Mouse (Mus musculus): ENCODE data around the gene Ttc39a. TPM values are rescaled to one million over a fixed set of nuclear protein-coding genes. Genes with fewer than 3 reads are reported as not detected.
A peak's percentile ranks its signal among the peaks of the same experiment; 100 is the strongest.

Ttc39a gene
- 10.9 and 12.0 TPM in 2 replicates for polyA plus RNA-seq (2014; fragmentation: Nextera tagmentation; extraction: Ambion mirVana)

DNA sequence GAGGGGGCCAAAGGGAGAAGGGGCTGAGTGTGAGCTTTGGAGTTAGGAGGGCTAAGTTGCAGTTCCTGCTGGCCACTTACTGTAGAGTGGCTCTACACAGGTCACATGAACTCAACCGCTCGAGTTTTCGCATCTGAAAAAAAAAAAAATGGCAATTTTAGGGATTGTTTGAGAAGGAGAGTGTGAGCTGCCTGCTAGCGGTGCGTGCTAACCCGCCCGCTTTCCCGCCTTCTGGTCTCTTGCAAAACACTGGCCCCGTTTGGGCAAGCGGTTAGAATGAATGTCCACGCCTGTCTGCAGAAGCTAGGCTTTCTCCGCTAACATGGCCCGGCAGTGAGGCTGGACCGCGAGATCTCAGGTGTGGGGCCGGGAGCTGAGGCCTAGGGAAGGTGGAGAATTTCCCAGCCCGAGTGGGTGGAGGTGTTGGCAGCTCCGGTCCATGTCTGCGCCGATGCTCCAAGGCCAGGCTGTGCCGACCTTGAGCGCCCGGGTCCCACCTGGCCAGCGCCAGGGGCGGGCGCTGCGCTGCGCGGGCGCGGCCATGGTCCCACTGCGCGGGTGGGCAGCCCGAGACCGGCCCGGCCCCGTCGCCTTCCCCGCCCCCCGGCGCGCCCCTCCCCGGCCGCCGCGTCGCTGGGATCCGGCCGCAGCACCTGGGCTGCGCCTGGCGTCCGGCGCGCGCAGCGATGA lies at the start of gene Ttc39a:
Gene Ttc39a, plus strand, starts transcription at position 138 of the 690 bp plus-strand sequence.
- WGBS, result under 1% methylated on average over 50 of the region's 56 CpGs
- H3K4me1 ChIP-seq (replicated peaks; ENCODE audit: control insufficient read depth, insufficient read depth, low read length), result peaks cover 42% of the 10 kb centered on the region
- H3K27me3 ChIP-seq (replicated peaks; ENCODE audit: control insufficient read depth, insufficient read depth, low read length), result no peaks in the 10 kb centered on the region
- no peaks in the 10 kb centered on the region for H3K9me3 ChIP-seq (ENCODE audit: control insufficient read depth, low read length)
- peak within 1 kb of the TSS; percentile 71 for H3K4me3 ChIP-seq (ENCODE audit: low read depth, low read length)
- H3K9ac ChIP-seq (ENCODE audit: low read depth, low read length), result peak within 1 kb of the TSS; percentile 84
- peak within 1 kb of the TSS; percentile 99 for H3K4me2 ChIP-seq
- DNase-seq (ENCODE audit: low spot score), result peak; percentile 76
- H3K27ac ChIP-seq (ENCODE audit: low read depth, low read length), result peak within 1 kb of the TSS; percentile 87
- peak; percentile 29 for ATAC-seq (replicated peaks; ENCODE audit: low FRiP score)
- peaks cover 11% of the 10 kb centered on the region for H3K36me3 ChIP-seq (ENCODE audit: control insufficient read depth, insufficient read depth, low read length)

DNA sequence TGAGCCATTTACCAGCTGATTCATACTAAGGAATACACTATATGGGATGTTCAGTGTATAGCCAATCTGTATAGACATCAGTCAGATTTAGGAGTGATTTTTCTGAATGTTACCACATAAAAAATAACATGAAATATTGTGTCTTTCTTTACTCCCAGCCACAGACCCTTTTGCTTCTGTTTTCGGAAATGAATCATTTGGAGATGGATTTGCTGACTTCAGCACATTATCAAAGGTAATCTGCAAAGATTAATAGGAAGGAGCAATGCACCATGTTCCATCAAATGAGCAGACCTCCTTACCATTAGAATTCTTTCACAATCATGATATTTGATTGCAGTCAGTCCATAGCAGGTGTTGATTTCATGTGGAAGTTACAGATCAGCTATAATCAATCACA lies 28.3 kb upstream of the Ttc39a start:
- no peaks in the 10 kb centered on the region for H3K4me1 ChIP-seq (replicated peaks; ENCODE audit: control insufficient read depth, insufficient read depth, low read length)
- no peak for ATAC-seq (replicated peaks; ENCODE audit: low FRiP score)
- H3K36me3 ChIP-seq (ENCODE audit: control insufficient read depth, insufficient read depth, low read length), result peaks cover 2% of the 10 kb centered on the region; the same call in 1 of the 2 replicates

DNA sequence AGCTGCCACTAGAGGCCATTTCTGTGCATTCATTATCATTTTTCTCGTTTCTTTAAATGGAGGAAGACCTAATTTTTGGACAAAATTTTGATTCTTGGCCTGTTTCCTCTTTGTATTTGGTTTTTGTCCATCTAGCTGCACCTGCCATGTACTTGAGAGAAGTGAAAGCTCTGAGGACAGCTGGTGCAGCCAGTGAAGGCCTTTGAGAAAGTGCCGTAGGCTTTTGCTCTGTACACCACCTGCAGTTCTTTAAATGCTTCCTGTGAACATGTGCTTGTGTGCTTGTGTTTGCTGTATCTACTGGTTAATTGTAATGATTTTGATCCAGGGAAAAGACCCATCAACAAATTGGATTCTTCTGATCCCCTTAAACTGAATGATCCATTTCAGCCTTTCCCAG lies 24.0 kb upstream of the Ttc39a start:
- ATAC-seq (replicated peaks; ENCODE audit: low FRiP score) (no peak), DNase-seq (ENCODE audit: low spot score) (no peak)
- H3K9ac ChIP-seq (ENCODE audit: low read depth, low read length), result no peak overlapping the region
- no peaks in the 10 kb centered on the region for H3K9me3 ChIP-seq (ENCODE audit: control insufficient read depth, low read length)
- H3K27me3 ChIP-seq (replicated peaks; ENCODE audit: control insufficient read depth, insufficient read depth, low read length), result no peaks in the 10 kb centered on the region
- no peak overlapping the region for H3K4me2 ChIP-seq
- WGBS, result 81% methylated on average over 2 of the region's 2 CpGs
- peaks cover 2% of the 10 kb centered on the region; the same call in 1 of the 2 replicates for H3K36me3 ChIP-seq (ENCODE audit: control insufficient read depth, insufficient read depth, low read length)
- H3K27ac ChIP-seq (ENCODE audit: low read depth, low read length), result no peak overlapping the region
- H3K4me1 ChIP-seq (replicated peaks; ENCODE audit: control insufficient read depth, insufficient read depth, low read length), result no peaks in the 10 kb centered on the region
- no peak overlapping the region for H3K4me3 ChIP-seq (ENCODE audit: low read depth, low read length)

More for the DNA sequence above, 28.3 kb upstream of the Ttc39a start:
- H3K27me3 ChIP-seq (replicated peaks; ENCODE audit: control insufficient read depth, insufficient read depth, low read length), result no peaks in the 10 kb centered on the region
- no peak overlapping the region for H3K27ac ChIP-seq (ENCODE audit: low read depth, low read length)
- H3K9ac ChIP-seq (ENCODE audit: low read depth, low read length), result no peak overlapping the region
- no peaks in the 10 kb centered on the region for H3K9me3 ChIP-seq (ENCODE audit: control insufficient read depth, low read length)
- DNase-seq (ENCODE audit: low spot score), result no peak
- H3K4me3 ChIP-seq (ENCODE audit: low read depth, low read length), result no peak overlapping the region
- H3K4me2 ChIP-seq, result no peak overlapping the region
- 94% methylated on average over 1 of the region's 1 CpGs for WGBS

DNA sequence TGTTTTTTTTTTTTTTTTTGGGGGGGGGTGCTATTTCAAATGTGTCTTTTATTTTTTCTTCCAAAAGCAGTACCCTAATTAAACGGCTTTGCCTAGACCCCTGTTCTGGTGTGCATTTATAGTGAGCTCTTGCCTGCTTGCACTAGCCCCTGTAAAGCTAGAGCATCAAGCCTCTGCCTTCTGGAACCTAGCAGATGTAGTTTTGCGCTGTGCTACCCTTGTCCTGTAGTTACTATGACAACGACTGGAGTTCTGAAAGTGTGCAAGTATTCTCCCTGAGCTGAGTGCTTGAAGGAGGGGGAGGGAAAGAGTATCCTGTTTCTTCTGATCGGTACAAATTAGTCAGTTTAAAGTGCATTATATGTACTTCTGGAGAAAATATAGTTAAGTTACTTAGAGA lies 20.8 kb upstream of the Ttc39a start:
- ATAC-seq (replicated peaks; ENCODE audit: low FRiP score) (no peak), DNase-seq (ENCODE audit: low spot score) (no peak)
- Histone ChIP-seq H3K4me1 (replicated peaks; ENCODE audit: control insufficient read depth, insufficient read depth, low read length) (no peaks in the 10 kb centered on the region), H3K4me3 (ENCODE audit: low read depth, low read length) (no peak overlapping the region), H3K27me3 (replicated peaks; ENCODE audit: control insufficient read depth, insufficient read depth, low read length) (no peaks in the 10 kb centered on the region), H3K4me2 (no peak overlapping the region), H3K36me3 (ENCODE audit: control insufficient read depth, insufficient read depth, low read length) (no peaks in the 10 kb centered on the region; the same call in 1 of the 2 replicates), H3K27ac (ENCODE audit: low read depth, low read length) (no peak overlapping the region), H3K9ac (ENCODE audit: low read depth, low read length) (no peak overlapping the region), H3K9me3 (ENCODE audit: control insufficient read depth, low read length) (no peaks in the 10 kb centered on the region)
- WGBS, result 78% methylated on average over 4 of the region's 4 CpGs

DNA sequence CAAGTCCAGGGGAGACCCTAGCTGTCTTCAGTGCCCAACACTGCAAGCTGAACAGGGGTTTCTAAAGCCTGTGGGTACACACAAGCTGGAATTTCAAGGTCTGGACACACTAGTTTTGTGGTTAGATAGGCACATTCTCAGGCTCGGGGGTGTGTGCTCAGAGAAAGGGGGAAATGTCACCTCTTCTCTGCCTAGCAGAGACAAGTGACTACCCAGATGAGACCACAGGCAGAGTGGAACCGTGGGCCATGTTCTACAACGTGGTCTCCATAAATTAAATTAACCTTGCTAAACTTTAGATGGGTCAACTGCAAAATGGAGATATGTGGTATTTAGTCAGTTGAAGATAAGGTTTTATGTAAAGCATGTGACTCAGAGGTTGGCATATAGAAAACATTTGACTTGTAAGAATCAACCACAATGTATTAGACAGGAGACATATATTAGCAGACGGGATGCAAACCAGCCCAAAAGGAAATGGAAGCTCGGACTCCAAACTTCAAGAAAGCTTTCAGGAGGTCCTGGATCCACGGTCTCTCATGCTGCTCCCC lies 13.1 kb upstream of the Ttc39a start:
- 0 out of 2 replicates have a peak, but pooled peaks have one; percentile 41 for ATAC-seq (replicated peaks; ENCODE audit: low FRiP score)
- Histone ChIP-seq H3K9me3 (ENCODE audit: control insufficient read depth, low read length) (no peaks in the 10 kb centered on the region), H3K4me3 (ENCODE audit: low read depth, low read length) (no peak overlapping the region), H3K27ac (ENCODE audit: low read depth, low read length) (no peak overlapping the region), H3K4me1 (replicated peaks; ENCODE audit: control insufficient read depth, insufficient read depth, low read length) (peaks cover 15% of the 10 kb centered on the region), H3K27me3 (replicated peaks; ENCODE audit: control insufficient read depth, insufficient read depth, low read length) (no peaks in the 10 kb centered on the region), H3K9ac (ENCODE audit: low read depth, low read length) (no peak overlapping the region), H3K36me3 (ENCODE audit: control insufficient read depth, insufficient read depth, low read length) (no peaks in the 10 kb centered on the region), H3K4me2 (no peak overlapping the region)
- 46% methylated on average over 6 of the region's 6 CpGs for WGBS
- no peak for DNase-seq (ENCODE audit: low spot score)

DNA sequence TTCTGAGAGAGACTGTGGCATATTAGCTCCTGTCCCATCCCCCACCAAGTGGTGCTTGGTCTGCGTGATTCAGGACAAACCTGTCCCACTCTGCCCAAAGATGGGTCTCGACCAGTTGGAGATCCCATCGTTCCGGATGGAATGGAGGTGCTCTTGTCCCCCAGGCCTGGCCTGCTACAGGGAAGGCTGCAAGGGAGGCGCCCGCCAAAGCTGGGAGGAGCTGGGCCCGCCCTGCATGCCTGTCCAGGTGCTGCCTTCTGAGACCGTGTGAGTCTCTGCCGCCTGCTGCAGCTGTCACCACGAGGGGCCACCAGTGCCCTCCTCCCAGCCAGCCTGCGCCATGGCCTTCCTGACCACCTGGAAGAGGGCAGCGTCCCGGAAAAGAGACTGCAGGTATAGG lies 12.5 kb upstream of the Ttc39a start:
- WGBS, result 16% methylated on average over 13 of the region's 13 CpGs

DNA sequence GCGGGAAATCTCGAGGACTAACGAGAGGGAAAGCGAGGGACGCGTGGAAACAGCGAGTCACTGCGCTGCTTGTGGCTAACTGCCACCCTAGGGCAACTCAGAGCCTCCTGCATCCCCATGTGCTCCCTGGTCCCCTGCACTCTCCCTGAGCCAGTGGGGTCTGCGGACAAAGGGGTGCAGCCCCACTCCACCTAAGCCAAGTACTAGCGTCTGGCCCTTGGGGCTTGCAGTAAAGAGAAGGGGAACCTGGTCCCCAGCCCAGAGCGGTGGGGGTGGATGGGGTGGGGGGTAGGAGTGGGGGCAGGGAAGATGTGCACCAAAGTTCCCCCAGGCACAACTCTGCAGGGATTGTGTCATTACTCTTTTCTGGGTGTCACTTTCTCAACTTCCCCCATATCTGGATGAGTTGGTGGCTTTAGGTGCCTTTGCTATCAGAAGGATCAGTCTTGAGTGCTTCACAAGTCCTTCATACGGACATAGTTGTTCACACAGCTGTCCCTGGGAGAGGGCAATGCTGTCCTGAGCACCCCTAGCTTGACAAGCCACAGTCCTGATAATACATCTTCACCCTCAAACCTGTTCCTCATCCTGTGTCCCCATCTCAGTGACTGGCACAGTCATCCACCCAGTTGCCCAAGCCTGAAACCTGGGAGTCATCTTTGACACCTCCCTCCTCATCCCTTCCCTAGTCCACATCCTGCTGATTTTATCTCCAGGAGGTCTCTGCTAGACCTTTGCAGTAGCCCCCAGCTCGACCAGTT lies 11.9 kb upstream of the Ttc39a start:
- no peaks in the 10 kb centered on the region for H3K27me3 ChIP-seq (replicated peaks; ENCODE audit: control insufficient read depth, insufficient read depth, low read length)
- H3K9ac ChIP-seq (ENCODE audit: low read depth, low read length), result no peak overlapping the region
- ATAC-seq (replicated peaks; ENCODE audit: low FRiP score) (peak; percentile 34; the same call in 1 of the 2 replicates), DNase-seq (ENCODE audit: low spot score) (no peak)
- peak overlapping the region; percentile 42 for H3K4me2 ChIP-seq
- H3K36me3 ChIP-seq (ENCODE audit: control insufficient read depth, insufficient read depth, low read length), result no peaks in the 10 kb centered on the region
- peaks cover 15% of the 10 kb centered on the region for H3K4me1 ChIP-seq (replicated peaks; ENCODE audit: control insufficient read depth, insufficient read depth, low read length)
- WGBS, result 29% methylated on average over 13 of the region's 13 CpGs
- no peak overlapping the region for H3K27ac ChIP-seq (ENCODE audit: low read depth, low read length)
- no peaks in the 10 kb centered on the region for H3K9me3 ChIP-seq (ENCODE audit: control insufficient read depth, low read length)
- H3K4me3 ChIP-seq (ENCODE audit: low read depth, low read length), result no peak overlapping the region

More for the DNA sequence above, 12.5 kb upstream of the Ttc39a start:
- Histone ChIP-seq H3K4me3 (ENCODE audit: low read depth, low read length) (no peak overlapping the region), H3K4me1 (replicated peaks; ENCODE audit: control insufficient read depth, insufficient read depth, low read length) (peaks cover 15% of the 10 kb centered on the region), H3K27me3 (replicated peaks; ENCODE audit: control insufficient read depth, insufficient read depth, low read length) (no peaks in the 10 kb centered on the region), H3K27ac (ENCODE audit: low read depth, low read length) (no peak overlapping the region), H3K4me2 (peak overlapping the region; percentile 42), H3K9me3 (ENCODE audit: control insufficient read depth, low read length) (no peaks in the 10 kb centered on the region), H3K9ac (ENCODE audit: low read depth, low read length) (no peak overlapping the region), H3K36me3 (ENCODE audit: control insufficient read depth, insufficient read depth, low read length) (no peaks in the 10 kb centered on the region)
- ATAC-seq (replicated peaks; ENCODE audit: low FRiP score) (peak; percentile 80), DNase-seq (ENCODE audit: low spot score) (peak; percentile 46)

DNA sequence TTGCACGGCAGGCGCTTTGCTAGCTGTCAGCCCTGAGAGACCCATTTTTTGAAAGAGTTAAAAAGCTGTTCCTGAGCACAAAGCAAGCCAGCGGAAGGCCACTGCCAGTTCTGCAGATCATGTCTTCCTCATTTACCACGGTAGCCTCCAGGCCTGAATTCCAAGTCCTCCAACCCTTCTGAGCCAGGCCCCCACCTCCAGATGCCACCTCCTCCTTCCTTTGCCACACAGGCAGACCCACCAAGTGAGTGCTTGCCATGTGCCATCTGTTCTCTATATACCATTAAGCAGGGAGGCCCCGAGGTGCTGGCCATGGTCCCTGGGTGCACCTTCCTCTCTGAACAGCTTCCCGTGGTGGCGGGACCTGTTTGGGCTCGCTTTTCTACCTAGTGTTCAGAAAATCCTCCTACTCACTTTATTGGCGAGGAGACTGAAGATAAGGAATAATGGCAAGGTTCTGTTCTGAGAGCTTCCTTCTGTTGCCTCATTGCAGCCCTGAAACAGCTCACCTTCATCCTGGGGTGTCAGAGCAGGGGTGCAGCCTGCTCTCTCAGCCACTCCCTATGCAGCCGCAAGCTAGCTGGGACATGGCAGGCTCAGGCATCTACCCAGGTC lies 6.0 kb upstream of the Ttc39a start:
- no peak overlapping the region for H3K27ac ChIP-seq (ENCODE audit: low read depth, low read length)
- H3K4me2 ChIP-seq, result no peak overlapping the region
- H3K4me1 ChIP-seq (replicated peaks; ENCODE audit: control insufficient read depth, insufficient read depth, low read length), result no peaks in the 10 kb centered on the region; the same call in 1 of the 2 replicates
- no peak overlapping the region for H3K4me3 ChIP-seq (ENCODE audit: low read depth, low read length)
- H3K9me3 ChIP-seq (ENCODE audit: control insufficient read depth, low read length), result no peaks in the 10 kb centered on the region
- DNase-seq (ENCODE audit: low spot score) (no peak), ATAC-seq (replicated peaks; ENCODE audit: low FRiP score) (no peak)
- no peak overlapping the region for H3K9ac ChIP-seq (ENCODE audit: low read depth, low read length)
- no peaks in the 10 kb centered on the region for H3K27me3 ChIP-seq (replicated peaks; ENCODE audit: control insufficient read depth, insufficient read depth, low read length)
- 80% methylated on average over 10 of the region's 10 CpGs for WGBS
- peaks cover 11% of the 10 kb centered on the region for H3K36me3 ChIP-seq (ENCODE audit: control insufficient read depth, insufficient read depth, low read length)

Data from liver, embryonic 11.5 days (tissue).